Mouse (Mus musculus) A20 (cell line): ENCODE data around the gene Dnmt3b.

Source experiments
- DNase-seq: peaks from one replicate; pipeline ENCODE4 v3.0.0-alpha.2; 2011; ENCODE audit warnings: low read depth, low spot score

Dnmt3b gene

GRCm38 (mm10) chr2:153649298-153650013 is at the start of gene Dnmt3b:
Gene Dnmt3b (plus strand): TSS chr2:153649450.
- DNase-seq: peak; percentile 77

- no peak for DNase-seq
These were observed 49.1 kb upstream of the Dnmt3b start for GRCm38 (mm10) chr2:153600021-153600666.

GRCm38 (mm10) chr2:153600667-153601648 is 48.3 kb upstream of the Dnmt3b start:
- no peak for DNase-seq

DNA sequence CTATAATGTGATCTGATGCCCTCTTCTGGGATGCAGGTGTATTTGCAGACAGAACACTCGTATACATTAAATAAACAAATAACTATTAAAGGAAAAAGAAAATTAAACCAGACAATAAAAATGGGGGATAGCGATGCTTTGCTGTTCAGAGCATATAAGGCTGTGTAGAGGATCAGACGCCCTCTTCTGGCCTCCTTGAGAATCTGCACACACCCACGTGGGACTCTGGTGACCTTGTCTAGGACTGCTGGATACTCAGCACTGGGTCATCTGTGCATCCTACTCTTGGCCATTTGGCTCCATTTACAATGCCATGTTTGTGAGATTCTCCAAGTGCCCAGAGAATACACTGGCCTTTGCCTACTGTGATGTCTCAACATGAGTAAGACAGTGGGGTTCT is 45.5 kb upstream of the Dnmt3b start:
- peak; percentile 46 for DNase-seq

- DNase-seq: peak; percentile 71
These were observed 42.8 kb upstream of the Dnmt3b start for GRCm38 (mm10) chr2:153606421-153606820.

DNA sequence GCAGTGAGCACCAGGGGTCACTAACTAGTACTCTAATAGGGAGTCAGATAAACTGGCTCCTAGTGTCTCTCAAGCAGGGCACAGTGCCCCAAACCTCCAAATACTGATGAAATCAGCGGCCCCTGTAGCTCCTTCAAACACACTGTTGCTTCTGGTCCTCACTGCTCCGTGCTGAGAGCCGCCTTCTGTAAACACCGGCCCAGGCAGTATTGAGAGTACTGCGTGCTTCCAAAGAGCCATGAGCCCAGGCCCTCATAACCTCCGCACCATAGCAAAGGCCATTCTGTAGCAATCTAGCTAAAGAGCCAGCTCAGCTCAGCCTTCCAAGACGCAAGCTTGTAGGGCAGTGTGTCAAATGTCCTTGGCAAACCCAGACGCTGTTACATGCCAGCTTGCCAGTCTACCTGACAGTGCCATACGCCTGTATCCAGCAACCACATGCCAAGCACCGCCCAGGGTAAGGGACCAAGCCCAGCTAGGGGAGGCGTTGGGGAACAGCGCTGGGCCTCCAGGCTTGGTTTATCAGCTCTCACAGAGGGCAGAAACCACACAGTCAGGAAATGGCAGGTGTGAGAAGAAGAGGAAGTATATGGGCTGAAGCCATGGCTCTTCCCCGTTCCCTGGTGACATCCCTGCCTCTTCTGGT is 41.3 kb upstream of the Dnmt3b start:
- peak; percentile 57 for DNase-seq

- DNase-seq: no peak
These were observed 40.2 kb upstream of the Dnmt3b start for GRCm38 (mm10) chr2:153609058-153609457.

GRCm38 (mm10) chr2:153609548-153609947 is 39.7 kb upstream of the Dnmt3b start:
- peak; percentile 77 for DNase-seq

DNA sequence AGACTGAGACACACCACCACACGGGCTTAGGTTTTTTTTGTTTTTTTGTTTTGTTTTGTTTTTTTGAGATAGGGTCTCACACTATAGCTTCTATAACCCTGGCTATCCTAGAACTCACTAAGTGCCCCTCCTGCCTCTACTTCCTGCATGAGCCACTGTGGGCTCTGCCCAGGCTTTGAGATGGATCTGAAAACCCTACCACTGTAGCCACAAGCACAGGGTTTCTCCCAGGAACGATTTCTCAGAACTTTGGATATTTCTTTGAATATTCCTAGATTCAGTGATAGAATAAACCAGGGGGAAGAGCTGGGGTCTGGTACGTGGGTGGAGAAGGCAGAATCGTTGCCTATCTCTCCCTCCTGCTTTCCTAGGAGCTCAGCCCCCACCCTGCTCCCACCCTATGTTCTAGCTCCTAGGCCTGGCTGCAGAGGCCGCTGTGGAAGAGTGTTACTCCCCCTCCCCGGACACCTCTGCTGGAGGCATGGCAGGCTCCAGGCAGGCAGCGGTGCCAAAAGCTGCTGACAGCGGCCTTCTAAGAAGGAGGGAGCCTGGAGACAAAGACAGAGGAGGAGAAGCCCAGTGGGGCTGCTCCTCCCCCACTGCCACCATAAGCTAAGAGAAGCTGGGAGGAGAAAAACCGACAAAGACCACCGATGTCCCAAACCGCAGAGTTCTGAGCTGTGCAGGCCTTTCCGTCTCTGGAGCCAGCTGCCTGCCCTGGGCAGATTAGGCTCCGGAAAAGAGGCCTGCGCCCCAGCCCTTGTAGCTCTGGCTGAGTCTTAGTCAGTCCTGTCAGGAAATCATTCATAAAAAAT is 38.6 kb upstream of the Dnmt3b start:
- DNase-seq: no peak

DNA sequence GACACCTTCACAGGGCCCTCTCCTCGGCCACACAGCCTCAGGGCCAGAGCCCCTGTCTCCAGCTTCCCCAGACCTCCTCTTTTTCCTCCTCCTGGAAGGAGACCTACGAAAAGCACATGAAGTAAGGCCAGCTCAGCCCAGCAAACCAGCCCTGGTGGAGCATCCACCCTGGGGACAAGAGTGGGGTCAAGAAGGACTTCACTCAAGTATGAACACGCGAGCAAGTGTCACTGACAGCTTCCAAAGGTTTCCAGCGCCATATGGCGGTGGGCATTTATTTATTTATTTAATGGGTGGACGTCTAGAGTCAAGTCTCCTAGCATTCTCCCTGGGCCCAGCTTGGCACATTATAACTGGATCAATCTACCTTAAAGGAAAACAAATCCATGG is 38.0 kb upstream of the Dnmt3b start:
- no peak for DNase-seq

DNA sequence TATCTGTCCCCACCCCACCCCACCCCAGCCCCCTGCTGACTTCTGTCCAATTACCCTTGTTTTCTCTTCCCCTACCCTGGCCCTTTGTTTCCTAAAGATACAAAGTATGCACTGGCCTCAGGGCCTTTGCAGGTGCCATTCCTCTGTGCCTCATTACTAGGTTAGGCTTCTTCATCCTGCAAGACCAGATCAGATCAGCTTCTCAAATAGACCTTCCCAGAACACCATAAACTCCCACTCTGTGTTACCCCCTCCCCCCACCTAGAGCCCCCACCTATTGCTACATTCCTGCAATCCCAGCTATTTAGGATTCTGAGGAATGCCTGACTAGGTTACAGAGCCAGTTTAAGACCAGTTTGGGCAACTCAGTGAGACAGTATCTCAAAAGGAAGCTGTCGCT is 37.5 kb upstream of the Dnmt3b start:
- DNase-seq: no peak

DNA sequence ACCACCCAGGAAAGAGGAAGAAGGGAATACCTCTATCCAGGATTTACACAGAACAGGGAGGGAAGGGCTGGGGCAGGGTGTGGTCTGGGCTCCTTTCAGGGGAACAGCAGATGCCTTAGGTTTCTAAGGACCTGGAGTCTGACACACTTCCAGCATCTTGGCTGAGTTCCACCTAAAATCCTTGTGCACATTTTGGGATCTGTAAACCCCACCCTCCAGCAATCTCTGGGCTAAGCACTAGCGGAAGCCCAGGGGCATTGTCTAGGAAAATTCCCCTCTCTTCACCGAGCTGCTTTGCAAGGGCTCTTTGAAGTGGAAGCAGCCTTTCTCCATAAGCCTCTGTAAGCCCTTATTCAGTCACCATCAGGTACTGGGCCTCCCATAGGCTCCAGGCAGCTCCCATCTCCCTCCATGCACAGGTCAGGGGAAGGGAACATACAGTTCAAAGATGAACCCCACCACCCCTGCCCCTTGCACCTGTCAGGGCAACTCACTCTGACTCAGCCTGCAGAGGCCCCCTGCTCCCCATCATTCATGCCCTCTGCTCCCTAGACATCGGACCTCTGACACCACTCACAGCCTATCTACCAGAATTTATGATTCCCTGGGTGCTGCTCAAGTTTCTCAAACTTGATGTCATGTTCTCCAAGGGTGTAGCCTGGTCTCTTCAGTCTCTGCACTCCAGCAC is 36.5 kb upstream of the Dnmt3b start:
- DNase-seq: no peak

GRCm38 (mm10) chr2:153616893-153617292 is 32.4 kb upstream of the Dnmt3b start:
- DNase-seq: no peak

DNA sequence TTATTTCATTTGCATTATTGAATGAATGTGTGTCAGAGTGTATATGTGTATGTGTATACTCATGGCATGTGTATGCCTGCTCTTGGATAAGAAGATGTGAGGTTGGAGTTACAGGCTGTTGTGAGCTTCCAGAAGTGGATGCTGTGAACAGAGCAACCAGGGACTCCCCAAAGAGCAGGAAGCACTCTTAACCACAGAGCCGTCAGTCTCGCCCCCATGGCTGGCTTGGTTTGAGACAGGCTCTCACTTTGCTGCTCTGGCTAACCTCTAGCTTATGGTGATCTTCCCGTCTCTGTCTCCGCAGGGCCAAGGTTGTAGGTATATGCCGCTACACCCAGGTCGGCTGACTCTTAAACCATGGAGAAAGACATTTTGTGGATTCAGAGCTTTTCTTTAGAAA is 30.8 kb upstream of the Dnmt3b start:
- no peak for DNase-seq

GRCm38 (mm10) chr2:153618889-153619288 is 30.4 kb upstream of the Dnmt3b start:
- DNase-seq: no peak

DNA sequence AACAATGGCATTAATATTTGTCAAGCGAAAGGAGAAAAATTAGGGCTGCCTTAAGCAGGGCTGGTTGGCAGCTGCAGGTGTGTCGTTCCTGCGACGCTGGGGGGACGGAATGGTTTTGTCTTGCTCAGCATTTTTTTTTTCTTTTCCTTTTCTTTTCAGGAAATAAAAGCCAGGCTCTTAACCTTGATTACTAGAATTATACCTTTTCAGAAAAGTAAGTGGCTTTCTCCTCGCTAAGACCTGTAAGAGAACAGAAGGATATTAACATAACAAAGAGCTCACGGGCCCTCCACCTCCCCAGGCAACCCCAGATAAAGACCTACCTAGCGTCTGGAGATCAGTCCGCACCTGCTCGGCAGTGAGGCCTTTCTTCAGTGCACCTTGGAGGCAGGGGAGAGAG is 26.8 kb upstream of the Dnmt3b start:
- DNase-seq: no peak

DNA sequence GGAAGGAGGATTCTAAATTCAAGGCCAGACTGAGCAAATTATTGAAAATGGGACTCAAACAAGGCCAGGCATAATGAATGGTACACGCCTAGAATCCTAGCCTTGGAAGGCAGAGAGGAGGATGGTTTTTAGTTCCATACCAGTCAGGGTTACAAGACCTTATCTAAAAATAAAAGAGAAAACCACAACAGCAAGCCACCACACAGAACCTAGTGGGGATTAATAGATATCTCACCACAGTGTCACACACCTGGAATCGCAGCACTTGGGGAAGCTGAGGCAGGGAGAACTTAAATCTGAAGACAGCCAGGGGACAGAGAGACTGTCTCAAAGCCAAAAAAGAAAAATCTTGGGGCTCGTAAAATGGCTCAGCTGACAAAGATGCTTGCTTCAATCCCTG is 18.3 kb upstream of the Dnmt3b start:
- DNase-seq: no peak

DNA sequence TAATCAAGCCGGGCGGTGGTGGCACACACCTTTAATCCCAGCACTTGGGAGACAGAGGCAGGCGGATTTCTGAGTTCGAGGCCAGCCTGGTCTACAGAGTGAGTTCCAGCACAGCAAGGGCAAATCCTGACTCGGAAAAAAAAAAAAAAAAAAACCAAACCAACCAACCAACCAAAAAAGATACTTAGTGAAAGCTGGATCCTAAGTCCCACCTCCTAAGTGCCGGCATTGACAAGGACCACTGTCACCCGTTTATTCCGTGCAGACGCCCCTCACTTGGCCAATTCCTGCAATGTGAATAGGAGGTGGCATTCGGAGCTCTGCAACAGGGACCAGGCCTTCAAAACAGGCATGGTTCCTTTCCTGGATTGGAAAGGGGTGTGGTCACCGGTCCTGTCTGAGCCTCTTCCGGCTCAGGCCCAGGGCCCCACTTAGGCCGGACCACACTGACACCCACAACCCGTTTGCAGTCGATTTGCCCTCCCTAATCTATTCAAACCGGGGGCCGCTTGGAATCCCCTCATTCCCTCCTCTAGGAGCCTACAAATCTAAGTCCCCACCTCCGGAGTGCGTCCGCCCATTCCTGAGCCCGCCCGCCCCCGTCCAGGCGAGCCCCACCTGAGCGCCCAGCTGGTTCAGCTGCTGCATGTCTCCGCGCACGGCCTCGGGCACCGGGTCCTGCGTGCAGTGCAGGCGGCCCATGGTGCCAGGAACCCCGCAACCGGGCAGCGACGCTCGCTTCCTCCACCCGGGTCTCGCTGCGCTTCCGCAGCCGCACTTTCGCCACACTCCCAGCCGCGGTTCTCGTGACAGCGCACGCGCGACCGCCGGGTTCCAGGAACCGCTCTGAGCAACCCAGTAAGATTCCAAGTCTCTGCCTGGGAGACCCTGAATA is 17.0 kb upstream of the Dnmt3b start, which contains the start of gene Commd7:
Gene Commd7, minus strand, starts transcription at position 806 of the 895 bp plus-strand sequence.
- DNase-seq: peak; percentile 88

DNA sequence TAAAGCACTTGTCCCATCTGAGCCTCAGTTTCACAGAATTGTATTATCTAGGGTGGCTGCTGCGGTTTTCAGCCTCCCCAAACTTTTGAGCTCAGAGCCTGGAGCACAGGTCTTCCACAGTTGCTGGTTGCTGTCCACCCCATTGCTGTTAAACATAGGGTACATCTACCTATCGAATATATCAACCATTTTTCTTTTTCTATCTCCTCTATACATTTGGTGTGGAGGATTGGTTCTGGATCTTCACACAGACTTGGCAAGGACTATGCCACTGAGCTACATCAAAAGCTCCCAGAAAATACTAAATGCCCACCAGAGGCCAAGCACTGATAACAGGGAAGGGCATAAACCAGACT is 16.4 kb upstream of the Dnmt3b start:
- no peak for DNase-seq
